Mouse (Mus musculus): ENCODE results near the gene Vegfd.

The Vegfd gene

DNA sequence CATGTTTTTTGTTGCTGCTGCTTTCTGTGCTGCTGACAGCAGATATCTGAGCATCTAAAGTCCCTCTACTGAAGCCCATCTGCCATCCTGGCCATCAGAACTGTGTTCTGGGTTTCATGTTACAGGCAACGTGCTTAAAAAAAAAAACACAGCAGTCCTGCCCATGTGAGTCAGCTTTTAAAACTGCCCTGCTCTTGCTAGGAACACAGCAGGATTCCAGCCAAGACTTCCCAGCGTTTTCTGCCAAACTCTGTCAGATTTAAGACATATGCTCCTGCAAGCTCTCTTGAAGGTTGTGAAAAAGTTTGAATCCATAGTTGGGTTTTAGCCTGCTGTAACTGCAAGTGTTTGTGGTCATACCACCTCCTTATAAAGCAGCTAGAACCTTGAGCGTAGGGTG is at the start of gene Vegfd:
Vegfd (plus strand) TSS at position 298 of the 400 bp plus-strand sequence.
- DNase-seq (ENCODE audit: low read depth, low spot score), result no peak

DNA sequence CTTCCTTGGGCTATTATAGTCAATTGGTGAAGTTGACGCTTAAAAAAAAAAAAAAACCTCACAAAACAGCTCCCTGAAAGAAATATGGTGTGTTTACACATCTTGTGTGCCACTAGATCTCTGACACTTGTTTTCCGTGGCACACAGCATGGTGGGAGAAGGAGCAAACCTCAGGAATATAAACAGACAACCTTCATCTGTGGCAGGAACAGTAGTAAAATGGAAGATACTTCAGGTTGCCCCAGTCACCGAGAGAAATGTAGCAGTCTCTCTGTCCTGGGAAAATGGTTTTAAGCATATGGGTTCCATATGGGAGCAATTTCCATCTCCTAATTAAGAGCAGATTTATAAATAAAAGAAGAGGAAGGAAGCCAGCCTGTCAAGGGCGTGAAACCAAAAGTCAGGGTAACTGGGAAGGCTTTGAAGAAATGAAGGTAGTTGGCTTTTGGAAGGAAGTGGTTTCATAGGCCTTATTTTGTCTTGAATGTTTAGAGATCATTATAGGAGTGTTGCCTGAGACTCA is 49.7 kb upstream of the Vegfd start:
- DNase-seq (ENCODE audit: low read depth, low spot score), result no peak

DNA sequence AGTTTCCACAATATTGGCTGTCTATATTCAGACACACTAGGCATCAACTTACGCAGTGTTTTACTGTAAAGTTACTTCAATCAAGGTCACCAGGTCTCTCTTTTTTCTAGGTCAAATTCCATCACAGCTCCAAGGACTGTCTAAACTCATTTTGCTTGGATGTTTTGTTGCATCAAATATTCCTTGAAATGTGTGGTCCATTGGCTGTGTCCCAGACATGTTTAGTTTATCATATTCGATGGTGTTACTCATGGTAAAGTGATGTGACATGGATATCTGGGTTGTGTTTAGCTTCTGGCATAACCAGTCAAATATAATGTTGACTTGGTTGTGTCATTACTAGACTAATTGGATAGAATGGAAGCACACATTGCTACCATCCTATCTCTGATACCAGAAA is 42.8 kb upstream of the Vegfd start:
- no peak for DNase-seq (ENCODE audit: low read depth, low spot score)

DNA sequence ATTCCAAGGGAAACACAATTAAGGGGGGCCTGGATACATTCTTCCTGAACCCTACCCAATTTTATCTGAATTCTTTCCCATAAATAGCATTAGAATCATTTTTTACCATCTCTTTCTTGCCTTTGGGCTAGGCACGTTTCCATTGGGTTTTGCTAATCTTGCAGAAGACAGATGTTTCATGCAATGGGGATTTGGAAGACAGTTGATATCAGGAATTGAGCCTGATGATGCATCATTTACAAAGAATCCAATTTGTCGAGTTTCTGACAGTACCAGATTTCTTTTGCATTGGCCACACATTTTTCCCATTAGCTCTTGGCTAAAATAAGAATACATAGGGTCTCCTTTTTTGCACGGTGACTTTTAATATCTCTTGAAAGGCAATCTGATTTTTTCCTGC is 42.4 kb upstream of the Vegfd start:
- no peak for DNase-seq (ENCODE audit: low read depth, low spot score)

DNA sequence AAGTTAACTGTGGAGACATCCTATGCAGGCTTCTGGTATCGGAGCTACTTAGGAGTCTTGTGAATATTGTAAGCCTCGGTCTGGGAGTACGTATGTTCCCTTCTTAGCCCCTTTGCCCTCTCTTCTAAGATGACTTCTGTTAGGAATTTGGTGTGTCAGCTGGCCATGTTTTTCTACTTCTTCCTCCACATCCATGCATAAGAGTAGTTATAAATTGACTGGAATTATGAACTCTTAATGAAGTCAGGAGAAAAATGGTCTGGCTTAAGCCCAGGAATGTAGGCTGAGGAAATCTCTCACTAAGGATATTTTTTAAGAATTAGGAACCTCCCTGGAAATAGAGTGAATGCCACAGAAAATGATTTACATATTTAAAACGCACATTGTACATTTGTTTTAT is 34.6 kb upstream of the Vegfd start:
- no peak for DNase-seq (ENCODE audit: low read depth, low spot score)

DNA sequence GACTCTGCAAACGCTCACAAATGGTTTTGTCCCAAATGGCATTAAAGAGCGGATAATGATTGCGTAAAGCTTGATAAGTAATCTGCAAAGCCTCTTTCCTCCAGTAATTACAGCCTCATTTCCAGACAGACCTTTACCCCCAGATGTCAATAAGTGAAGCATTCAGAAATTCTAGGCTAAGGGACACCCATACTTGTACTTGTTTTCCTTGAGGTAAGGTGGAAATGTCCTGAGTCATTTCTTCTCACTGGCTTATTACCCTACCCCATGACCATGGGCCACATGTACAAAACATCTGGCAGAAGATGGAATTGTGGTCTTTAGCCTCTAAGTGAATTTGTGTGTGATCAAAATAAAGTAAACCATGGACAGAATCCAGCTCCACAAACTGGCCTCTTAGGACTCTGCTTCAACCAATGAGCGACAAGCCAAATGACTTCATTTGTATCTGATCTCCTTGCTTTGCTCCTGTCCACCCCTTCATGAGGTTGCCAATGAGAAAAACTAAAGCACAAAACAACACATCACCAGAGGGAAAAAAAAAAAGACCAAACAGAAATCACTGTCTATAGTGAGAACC is 27.7 kb upstream of the Vegfd start:
- no peak for DNase-seq (ENCODE audit: low read depth, low spot score)

DNA sequence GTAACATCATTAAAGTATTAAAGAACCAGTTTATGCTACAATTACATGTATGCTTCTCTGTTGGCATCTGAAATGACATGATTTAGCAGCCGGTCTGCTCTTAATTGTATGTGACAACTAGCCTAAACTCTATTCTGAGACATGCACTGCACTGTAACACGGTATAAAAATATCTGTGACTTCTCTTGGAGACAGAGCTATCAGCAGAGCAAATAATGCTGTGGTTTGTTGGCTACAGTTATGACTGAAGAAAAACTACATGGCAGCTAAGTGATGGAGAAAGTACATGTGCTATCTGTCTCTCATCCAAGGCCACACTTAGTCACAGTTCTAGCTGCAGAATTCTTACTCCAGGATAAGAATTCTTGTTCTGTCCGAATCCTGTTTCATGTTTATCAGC is 24.2 kb upstream of the Vegfd start:
- no peak for DNase-seq (ENCODE audit: low read depth, low spot score)

DNA sequence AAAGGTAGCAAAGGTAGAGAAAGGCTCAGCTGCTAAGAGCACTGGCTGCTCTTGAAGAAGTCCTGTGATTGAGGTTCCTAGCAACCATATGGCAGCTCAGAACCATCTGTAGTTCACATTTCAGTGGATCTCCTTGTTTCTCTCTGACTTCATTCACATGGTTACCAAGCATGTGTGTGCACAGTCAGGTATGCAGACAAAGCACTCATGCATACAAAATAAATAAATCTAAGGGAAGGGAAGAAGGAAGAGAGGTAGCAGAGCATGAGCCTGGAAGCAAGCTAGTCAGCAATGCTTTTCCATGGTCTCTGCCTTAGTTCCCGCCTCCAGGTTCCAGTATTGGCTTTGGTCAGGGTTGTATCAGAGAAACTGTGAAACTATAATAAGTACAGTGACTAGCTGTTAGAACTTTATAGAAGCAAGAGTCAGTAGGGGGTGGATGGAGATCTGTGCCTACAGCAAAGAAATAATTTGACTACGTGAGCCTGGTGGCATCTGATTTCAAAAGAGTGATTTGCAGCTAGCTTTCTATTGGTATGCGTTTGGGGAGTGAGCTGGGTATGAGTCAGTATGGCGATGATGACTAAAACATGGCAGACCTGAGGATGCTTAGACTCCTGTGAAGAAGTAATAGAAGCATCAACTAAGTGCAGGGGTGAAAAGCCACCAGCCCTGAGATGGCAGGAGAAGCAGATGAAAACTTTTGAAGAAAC is 7.9 kb upstream of the Vegfd start:
- DNase-seq (ENCODE audit: low read depth, low spot score), result no peak

DNA sequence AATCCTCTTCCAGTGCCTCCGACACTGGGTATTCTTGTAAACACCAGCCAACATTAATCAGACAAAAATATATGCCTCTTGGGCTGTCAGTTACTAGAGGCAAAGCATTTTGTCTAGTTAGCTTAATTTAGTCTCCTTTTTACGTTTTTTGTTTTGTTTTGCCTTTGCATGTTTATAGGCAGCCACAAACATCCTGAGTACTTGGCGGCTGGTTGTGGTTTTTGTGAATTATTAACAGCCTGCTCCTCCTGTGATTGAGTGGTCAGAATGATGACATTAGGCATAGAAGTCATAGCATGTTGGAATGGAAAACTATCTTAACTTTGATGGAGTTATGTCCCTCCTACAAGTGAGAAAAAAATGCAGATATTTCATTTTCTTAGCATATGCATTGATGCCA is 2.6 kb upstream of the Vegfd start:
- no peak for DNase-seq (ENCODE audit: low read depth, low spot score)

DNA sequence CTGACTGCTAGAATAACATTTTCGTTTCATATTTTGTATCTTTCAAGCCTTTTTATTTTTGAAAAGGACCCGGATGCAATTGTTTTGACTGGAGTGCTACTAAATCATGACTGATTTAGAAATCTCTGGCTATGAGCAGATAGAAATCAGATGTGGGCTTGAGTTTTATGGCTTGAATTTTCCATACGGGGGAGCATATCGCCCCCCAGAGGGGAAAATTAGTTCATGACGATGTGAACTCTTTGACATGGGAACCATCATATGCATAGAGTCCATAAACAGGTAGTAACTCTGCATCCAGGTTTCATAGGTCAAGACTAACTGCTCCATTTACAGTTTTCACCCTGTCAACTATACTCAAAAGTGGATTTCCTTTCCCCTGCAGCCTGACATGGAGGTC is 1.4 kb downstream of the Vegfd start:
- DNase-seq (ENCODE audit: low read depth, low spot score), result no peak

DNA sequence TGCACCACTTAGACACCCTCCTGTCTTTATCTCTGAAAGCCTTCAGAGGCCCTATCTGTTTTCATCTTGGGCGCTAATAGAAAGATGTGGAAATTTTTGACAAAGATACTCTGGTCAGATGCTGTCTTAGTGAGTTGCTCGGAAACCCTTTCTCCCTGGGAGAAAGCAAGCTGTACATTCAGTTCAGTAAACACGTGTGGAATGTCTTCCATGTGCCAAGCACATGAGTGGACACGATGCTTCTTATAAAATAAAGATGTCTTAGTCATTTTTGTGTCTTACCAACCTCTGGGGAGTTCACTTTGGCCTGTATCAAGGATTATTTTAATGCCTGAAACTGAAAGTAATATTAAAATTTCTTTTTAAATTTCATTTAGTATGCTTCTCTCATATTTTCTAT is 6.5 kb downstream of the Vegfd start:
- DNase-seq (ENCODE audit: low read depth, low spot score), result no peak

DNA sequence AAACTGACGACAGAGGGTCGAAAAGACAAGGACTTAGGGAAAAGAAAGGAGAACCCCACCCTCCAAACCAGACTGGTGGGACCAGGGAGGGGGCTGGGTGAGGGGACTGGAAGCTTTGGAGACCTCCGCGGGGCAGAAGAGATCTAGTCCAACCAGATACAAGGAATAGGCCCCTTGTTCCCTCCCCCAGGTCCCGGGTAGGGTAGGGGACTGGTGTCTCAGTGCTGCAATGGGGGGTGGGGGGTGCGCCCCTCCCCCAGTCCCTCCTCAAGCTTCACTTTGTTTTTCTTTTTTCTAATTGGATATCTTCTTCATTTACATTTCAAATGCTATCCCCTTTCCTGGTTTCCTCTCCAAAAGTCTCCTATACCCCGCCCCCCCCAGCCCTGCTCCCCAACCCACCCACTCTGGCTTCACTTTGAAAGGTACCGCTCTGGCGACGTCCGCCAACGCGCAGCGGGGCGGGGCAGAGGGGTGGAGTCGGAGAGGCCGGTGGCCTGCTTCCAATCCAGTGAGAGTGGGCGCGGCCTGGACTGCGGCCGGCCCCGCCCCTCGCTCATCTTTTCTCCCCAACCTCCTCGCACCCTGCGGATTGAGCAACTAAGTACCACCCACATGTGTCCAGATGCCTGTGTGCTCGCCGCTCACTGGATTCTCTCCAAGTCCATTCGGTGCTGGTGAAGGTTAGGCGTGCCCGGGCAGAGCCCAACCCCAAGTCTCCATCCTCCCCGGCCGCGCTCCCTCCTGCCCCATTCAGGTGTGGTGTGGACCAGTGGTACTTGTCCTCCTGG is 8.6 kb downstream of the Vegfd start:
- peak; percentile 94 for DNase-seq (ENCODE audit: low read depth, low spot score)

DNA sequence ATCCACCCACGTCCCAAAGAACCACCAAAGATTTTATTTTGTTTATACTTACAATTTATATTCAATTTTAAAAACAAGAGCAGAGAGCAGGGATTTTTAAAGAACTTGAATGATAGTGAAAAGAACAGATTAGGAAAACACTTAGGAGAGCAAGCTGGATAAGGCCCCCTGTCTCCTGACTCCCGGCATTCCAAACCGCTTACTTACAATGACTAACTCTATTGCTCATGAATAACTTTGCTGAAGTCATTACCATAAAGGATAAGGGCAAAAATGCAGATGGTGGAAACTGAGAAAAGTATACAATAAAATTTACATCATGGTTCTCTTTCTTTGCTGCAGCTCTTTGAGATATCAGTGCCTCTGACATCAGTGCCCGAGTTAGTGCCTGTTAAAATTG is 20.9 kb downstream of the Vegfd start:
- no peak for DNase-seq (ENCODE audit: low read depth, low spot score)

DNA sequence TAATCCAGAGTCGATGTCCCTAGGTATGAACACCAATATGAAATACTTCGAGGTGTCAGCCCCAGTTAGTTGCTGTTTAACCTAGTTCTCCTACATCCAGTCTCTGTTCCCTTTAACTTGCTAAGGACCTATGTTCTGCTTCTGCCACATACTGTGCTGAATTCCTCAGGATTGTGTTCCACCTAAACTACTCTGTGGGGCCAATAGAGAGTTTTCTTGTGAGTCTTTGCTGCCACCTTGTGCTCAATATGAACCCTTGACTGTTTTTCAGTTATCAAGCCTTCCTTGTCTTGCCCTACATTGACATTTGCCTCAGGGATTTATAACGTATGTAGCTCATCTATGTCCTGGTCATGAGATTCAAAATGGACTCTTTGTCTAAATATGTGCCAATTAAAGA is 25.3 kb downstream of the Vegfd start:
- DNase-seq (ENCODE audit: low read depth, low spot score), result peak; percentile 35

DNA sequence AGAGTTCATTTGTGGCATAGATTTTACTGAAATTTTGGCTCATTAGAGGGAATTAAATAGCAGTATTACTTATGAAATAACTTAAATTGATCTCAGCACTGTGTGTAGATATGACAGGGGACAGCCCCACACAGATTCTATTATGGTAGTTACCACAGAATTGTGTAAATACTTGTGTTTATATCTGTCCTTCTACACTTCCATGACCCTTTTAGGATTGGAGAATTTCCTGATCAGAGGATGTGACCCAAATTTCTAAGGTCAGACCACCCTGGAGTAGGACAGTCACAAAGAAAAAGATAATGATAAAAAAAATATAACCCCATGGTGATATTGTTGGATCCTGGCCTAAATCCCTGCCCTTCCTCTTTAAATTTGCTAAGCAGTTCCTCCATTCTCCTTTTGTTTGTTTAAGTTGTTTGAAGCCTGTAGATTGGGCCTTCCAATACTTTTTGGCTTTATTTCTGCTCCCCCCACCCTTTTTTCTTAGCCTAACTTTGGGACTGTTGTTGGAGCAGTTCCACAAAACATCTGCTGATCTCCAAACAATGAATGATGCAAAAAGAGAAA is 32.0 kb downstream of the Vegfd start:
- no peak for DNase-seq (ENCODE audit: low read depth, low spot score)

DNA sequence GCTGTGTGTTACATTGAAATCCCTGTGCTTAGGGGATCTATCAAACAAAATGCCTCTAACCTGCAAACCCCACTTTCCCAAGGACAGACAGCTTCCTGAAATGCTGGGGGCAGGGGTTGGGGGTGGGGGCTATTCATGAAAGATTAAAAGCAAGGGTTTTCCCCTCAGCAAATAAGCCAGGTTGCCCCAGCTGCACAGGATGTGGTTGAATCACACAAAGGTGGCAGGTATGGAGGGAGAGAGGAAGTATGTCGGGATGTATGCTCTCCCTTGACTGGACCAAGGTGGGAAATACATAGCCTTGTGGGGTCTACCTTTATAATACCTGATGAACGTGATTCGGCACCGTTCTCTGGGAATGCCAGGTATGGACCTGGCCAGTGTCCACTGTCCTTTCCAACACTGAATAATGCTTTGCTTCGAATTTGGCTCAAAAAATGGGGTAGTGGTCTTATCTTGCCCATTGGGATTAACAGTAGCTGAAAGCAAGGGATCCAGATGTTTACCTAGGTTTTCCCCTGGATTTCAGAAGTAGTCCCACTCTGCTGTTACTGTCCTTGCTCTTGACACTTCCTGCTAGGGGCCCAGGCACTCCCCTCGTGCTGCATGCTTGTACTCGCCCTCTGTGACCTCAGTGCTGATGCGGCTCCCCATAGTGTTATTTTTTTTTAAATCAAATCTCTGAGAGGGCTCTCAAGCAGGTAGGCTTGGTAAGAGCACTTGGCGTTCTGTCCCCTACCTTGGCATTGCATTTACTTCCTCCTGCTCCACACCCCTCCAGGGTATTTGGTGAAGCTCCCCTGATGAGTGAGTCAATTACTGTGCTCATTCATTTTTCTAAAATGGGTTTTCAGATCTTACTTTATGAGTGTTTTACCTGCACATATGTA is 33.2 kb downstream of the Vegfd start:
- DNase-seq (ENCODE audit: low read depth, low spot score), result no peak

DNA sequence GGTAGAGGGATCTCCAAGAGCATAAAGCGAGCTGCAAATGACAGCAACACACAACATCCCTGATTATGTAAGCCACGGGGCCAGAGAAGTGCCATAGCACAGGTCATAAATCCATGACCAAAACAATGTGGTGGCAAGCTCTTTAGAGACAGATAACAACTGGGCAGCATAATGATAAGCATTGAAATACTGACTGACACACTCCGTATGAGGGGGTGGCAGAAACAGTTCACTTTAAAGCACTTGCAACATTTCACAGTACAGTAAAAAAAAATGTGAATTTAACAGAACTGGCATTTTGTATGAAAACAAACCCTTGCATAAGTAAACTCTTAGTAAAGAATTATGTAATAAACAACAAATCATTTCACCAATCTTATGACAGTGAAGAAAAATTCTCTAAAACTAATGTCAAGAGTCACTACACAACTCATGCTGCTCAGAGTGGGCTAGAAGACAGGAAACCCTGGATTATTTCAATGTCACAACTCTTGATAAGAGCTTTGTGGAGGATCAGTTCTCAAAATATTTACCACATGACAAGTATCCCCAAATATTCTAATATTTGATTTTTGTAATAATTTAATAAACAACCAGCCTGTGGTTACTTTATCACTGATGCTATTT is 35.2 kb downstream of the Vegfd start:
- no peak for DNase-seq (ENCODE audit: low read depth, low spot score)

DNA sequence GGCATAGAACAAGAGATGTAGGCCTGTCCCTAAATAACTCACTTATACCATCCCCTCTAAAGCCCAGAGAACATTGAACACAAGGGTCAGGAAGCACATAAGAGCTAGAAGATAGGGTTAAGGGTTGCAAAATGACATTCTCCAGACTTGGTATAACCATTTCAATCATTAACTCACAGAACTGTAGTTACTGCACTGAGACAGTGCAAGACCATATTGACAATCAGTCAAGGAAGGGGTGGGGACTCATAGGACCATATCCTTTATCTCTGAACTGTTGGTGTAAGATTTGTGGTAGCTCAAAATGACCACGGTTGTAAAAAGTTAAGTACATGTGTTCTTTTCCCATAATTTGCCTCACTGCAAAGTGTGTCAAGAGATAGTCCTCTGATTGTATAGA is 37.4 kb downstream of the Vegfd start:
- no peak for DNase-seq (ENCODE audit: low read depth, low spot score)

DNA sequence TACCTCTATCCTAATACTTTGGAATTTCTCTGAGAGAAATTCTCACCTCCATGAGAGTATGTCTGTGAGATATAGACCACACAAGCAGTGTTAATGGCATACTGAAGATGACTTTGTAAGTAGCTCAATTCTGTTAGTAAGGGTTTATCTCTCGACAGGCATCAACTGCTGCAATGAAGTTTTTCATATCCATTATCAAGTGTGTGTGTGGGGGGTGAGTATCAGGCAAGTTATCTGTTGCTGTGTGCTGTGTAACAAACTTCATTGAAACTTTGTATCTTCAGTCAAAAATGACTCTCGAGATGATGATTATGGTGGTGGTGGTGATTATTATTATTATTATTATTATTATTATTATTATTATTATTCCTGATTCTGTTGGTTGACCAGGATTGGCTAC is 43.6 kb downstream of the Vegfd start:
- DNase-seq (ENCODE audit: low read depth, low spot score), result no peak

DNA sequence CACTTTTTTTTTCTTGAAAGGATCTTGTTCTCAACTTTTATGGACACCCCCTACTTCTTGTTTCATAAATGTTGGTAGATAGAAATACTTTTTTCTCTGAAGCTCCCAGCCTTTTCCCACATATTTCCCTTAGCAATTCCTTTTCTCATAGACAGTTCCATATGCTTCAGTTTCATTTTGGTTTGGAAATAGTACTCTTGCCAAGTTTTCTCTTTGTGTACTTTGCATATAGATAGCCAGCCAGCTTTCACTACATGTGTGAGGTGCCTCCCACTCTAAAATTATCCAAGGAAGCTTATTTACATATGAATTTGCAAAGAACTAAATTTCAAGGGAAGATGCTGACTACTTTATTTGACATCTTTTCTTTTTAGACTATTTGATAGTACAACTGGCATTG is 44.8 kb downstream of the Vegfd start:
- no peak for DNase-seq (ENCODE audit: low read depth, low spot score)

DNA sequence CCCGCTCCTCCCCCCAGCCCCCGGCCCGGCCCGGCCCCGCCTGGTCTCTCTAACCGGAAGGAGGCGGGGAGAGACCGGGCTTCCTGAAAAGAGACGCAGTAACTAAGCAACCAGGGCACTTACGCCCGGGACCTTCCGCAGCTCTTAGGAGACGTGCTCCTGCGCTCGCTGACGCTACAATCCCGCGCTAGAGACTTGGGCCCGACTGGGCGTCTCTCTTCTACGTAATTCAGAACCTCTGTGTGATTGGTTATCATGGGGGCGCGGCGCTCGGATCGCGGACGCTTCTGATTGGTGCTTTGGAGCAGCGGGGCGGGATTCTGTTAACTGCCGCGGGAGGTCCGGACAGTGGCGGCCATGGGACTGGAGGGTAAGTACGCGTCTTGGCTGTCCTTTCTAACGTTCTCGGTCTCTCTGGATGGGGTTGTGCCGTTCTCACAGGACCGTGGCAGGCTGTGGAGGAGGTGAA is 46.3 kb downstream of the Vegfd start, which contains the start of gene Piga:
Piga (plus strand) TSS at position 317 of the 469 bp plus-strand sequence.
- peak; percentile 96 for DNase-seq (ENCODE audit: low read depth, low spot score)

Data from ES-CJ7 (cell line).